Mouse (Mus musculus) frontal cortex, adult (tissue): Measurements from ENCODE around the gene Nlgn2.

ENCODE experiments used
- ATAC-seq: cut with Nextera tagmentation; 2 replicates; pipeline ENCODE4 v1.9.2; 2017; ENCODE audit warnings: mild to moderate bottlenecking, moderate library complexity, mixed read lengths; ENCODE audit not compliant: low TSS enrichment

Gene Nlgn2

DNA sequence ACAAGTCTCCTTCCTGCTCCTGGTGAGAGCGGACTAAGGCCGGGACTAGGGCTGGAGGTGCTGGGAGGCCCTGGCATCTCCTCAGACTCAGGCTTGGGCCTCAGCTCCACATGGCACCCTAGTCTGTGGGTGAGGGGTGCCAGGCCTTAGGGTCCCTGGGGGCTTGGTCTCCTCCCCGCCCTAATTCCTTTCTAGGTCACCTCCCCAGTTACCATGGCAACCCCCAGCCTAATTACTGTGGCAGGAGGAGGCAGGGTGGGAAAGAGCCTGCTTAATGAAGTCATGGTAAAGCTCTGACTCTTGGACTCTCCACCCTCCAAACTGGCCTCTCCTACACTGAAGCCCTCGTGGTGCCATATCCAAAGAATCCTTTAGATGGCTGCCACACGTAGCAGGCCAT is 8.8 kb downstream of the Nlgn2 start:
- ATAC-seq: no peak

DNA sequence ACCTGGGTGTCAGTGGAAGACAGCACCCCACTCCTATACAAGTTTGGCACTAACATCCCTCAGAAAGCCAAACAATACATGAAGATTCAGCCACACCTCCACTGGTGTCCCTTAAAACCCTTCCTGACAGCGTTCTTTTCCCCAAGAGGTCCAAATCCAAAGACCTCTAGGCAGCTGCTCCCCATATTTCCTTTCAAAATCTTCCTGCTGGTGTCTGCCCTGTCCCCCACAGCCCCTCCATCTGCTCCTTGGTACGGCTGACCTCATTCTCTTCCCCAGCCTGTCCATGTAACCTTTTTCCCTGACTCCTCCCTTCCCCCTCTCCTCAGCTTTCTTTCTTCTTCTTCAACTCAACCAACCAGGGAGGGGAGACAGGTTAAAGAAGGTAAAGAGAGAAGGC is 14.1 kb downstream of the Nlgn2 start:
- no peak for ATAC-seq

DNA sequence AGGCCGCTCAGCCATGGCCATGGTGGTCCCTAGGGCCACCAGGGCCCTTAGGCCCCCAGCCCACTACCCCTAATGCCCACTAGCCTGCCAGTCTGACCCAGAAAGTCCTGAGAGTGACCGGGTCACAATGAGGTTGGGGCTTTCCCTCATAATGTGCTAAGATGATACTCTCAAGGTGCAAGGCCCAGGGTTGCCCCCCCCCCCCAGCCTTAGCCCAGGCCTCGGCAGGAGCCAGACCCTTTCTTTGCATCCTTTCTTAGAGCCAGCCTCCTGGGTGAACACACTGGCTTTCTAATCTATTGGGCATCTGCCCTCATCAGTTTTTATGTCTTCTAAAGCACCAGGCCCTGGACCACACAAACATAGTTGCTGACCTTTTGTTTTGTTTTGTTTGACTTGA is 15.5 kb downstream of the Nlgn2 start, which contains the start of gene Spem1:
Gene Spem1 (minus strand): TSS at position 101 of the 400 bp plus-strand sequence.
- no peak for ATAC-seq

- ATAC-seq: no peak
These were observed 18.7 kb downstream of the Nlgn2 start for GRCm38 (mm10) chr11:69818871-69819270.

DNA sequence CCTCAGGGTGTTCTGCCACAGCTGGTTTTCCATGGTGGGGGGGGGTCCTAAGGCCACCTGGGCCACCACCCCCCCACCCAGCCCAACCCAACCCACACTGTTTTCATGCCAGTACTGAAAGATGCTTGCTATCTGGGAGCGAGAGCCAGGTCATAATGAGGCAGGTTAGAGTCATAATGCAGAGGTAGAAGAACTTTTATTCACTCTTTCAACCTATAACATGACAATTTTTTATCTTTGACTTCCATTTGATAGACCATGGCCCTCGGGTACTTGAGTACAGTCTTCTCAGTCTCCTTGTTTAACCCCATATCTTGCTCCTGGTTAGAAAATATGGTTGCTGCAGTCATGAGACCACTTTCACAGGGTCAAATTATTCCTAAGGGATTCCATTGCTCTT is 19.2 kb downstream of the Nlgn2 start, which contains the start of gene Spem2:
Gene Spem2 (minus strand): TSS at position 101 of the 400 bp plus-strand sequence.
- no peak for ATAC-seq

DNA sequence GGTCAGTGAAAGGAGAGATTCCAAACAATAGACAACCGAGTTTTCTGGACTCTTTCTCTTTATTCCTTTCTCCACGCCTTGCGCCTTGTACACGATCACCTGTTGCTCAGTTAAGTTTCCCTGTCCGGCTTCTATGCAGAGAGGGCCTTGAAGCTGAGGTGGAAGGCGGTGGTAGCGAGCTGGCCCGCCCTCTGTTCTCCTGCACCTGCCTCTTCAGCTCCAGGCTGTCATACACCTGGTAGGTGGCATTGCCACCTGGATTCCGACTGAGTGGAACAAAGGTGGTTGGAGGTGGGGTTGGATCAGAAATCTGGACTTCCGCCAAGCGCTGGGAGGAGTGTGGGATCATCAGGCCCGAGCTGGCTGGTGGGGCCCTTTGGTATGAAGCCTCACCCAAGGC is 21.1 kb downstream of the Nlgn2 start:
- no peak for ATAC-seq

DNA sequence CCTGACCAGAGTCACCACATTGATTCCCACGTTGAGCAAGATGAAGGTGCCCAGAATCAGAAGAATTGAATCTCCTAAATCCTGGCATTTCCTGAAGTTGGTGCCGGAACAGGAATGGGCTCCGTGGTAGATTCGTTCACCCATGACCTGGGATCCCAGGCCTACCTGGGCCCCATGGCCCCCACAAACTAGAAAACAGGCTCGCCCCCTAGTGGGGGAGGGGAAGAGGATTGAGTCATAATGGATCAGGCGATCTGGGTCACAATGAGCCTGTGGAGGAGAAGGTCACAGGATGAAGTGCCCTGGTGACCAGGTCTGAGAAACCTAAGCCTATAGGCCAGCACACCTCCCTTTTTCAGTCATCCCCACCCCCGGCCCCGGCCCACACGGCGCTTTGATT is 22.4 kb downstream of the Nlgn2 start, which contains the start of gene Gm39566:
Gene Gm39566 (minus strand): TSS at position 144 of the 400 bp plus-strand sequence.
- no peak for ATAC-seq

DNA sequence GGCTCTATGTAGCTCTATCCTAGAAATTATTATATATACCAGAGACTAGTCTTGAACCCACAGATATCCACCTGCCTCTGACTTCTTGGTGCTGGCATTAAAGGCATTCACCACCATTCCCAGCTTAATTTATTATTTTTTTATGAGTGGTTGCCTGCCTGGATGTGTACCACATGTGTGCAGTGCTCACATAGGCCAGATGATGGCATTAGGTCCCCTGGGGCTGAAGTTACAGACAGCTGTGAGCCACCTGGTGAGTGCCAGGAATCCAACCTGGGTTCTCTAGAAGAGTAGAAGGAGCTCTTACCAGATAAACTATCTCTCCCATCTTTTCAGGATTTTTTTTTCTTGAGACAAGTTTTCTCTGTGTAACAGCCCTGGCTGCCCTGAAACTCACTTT is 27.3 kb downstream of the Nlgn2 start:
- ATAC-seq: no peak

GRCm38 (mm10) chr11:69807641-69808040 is 29.9 kb downstream of the Nlgn2 start:
- ATAC-seq: no peak

GRCm38 (mm10) chr11:69806378-69806777 is 31.2 kb downstream of the Nlgn2 start:
- no peak for ATAC-seq

GRCm38 (mm10) chr11:69804972-69805909 is 32.3 kb downstream of the Nlgn2 start, which contains the start of gene Tmem102:
Gene Tmem102 (minus strand): TSS chr11:69805624.
- no peak for ATAC-seq

DNA sequence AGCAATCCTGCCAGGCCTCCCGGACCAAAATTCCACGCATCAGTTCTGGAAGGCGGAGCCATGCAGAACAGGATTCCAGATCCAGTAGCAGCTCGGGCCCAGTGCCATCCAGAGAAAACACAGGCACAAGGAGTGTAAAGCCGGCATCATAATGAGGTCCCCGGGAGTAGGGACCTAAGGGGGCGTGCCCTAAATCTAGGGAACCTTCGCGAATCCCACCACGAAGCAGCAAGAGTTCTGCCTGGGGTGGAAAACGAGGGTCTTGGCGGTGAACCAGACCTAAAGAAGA is 33.0 kb downstream of the Nlgn2 start:
- ATAC-seq: no peak

- peak; percentile 75; the same call in 1 of the 2 replicates for ATAC-seq
These were observed 33.6 kb downstream of the Nlgn2 start for GRCm38 (mm10) chr11:69803786-69804651.

- no peak for ATAC-seq
These were observed 34.3 kb downstream of the Nlgn2 start for GRCm38 (mm10) chr11:69803328-69803727.

- peak; percentile 31; the same call in 1 of the 2 replicates for ATAC-seq
These were observed 34.9 kb downstream of the Nlgn2 start for GRCm38 (mm10) chr11:69802648-69803105.

DNA sequence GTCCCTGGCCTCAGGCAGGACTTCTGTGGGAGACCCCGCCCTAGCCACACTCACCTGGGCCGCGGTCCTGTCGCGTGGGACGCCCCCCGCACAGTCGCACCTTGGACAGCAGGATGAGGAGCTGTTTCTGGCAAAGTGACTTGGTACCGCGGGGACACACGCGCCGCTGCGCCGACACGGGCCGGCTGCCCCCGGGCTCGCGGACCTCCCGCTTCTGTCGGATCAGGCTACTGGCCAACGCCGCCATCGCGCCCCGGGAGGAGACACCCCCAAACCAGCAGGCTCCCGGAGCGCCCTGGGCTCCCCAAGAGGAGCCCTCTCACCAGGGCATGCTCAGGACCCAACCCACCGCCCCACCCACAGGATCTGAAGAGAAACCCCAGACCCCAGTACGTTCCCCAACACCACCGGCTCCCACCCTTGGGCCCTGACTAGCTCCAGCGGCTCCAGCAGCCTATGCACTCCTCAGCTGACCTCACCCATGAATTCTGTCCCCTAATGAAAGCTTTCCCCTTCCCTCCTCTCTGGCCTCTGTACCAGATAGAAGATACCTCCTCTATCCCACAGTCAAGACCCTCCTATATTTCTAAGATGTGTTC is 36.1 kb downstream of the Nlgn2 start, which contains the start of gene Fgf11:
Gene Fgf11 (minus strand): TSS at position 479 of the 599 bp plus-strand sequence.
- ATAC-seq: no peak

DNA sequence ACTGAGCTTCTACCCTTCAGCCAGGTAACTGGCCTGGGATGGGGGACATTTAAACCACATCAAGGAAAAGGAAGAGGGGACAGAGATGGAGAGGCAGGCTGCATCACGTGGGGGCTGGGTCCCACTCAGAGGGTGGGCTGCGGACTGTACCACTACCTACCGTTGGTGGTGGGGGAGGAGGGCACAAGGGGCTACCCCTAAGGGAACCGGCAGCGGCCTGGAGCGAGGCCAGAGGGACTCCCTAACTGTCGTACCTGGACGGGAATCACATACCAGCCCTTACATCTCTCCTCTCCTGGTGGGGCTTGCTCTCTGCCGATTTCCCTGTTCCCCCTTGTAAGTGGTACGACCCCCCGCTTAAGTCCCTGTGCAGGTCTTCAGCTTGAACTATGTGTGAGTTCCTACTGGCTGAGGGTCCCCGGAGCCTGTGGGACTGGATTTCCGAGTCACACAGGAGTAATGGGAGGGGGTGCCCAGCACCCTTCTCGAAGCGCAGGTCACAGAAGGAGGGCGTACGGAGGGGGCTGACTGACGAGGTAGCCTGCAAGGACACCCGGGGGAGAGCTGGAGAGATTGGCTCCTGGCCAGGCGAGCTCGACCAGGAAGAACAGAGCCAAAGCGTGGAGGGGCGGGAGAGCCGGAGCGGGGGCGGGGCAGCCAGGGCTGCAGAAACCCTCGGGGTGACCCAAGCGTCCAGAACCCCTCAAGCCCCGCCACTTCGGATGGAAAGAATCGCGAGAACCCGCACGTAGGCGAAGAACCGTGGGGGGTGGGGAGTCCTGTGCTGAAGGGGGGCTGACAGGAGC is 37.0 kb downstream of the Nlgn2 start:
- no peak for ATAC-seq

DNA sequence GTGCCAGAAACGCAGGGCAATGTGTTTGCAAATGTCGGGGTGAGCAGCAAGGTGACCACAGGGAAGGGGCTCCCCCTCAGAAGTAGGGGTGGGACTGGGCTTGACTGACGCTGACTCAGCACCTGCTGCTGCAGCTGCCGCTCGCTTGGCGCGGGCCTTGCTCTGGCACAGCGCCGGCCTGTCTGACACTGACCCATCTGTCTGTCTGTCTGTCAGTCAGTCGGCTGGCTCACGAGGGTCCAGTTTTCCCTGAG is 37.5 kb downstream of the Nlgn2 start:
- no peak for ATAC-seq

DNA sequence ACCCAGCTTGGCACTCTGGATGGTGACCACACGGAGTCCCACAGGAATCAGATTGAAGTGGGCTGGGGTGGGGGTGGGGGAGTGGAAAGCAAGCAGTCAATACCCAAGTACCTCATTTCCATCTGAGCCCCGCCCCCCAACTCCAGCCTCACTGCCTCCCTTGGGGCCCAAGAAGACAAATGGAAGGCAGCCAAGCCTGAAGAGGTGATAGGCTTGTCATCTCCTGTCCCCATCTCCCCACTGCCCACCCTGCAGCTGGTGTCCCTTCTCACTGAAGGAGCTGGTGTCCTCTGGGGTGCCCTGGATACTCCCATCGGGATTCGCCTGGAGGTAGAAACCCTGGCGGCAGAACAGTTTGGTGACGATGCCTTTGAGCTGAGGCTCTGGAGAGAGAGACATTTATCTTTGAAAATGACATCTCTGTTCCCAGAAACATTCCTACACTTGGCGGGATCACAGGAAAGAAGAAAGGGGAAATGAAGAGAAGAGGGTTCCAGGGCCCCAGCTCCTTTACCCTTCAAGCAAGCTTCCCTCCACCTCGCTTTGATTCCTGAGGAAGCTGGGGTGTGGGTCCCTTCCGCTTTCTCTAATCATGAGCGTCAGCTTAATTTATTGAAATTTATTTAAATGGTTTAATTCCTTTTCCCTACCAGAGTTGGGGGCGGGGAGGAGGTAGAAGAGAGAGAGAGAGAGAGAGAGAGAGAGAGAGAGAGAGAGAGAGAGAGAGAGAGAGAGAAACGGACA is 38.0 kb downstream of the Nlgn2 start:
- ATAC-seq: no peak

DNA sequence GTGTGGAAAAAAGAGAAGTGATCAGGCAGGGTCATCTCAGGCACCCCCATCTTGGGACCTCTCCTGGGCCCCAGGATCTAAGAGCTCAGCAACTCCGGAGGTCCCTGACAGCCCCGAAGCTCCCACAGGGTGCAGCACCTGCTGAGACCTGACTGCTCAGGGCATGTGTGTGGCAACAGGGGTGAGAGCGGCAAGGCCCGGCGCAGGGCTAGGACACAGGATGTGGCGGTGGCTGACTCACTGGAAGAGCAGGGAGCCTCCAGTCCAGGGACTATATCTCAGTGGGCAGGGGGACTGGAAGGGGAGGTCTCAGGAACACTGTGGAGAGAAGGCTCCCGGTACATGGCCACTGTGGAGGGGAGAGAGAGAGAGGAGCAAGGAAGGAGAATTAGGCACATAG is 39.7 kb downstream of the Nlgn2 start:
- no peak for ATAC-seq
